ENCODE assay signal across 20 mouse cellular contexts in genomic region chr17:35198946-35199345, GRCm38 (mm10). TPM values are rescaled to one million over a fixed set of nuclear protein-coding genes. Genes with fewer than 3 reads are reported as not detected.
DNase-seq lines count a peak whose midpoint lies in the region; TF ChIP-seq lines count a peak whose summit lies in the region.
"Had no signal": no experiment of that assay in that cellular context is flagged by ENCODE, and none has a peak within 500 bp of the region (broad histone marks: within the 10 kb centered on the region; RNA-seq: fewer than 3 reads in every experiment).

No protein-coding gene starts in this region.

- no peak overlapping the region for H3K27ac ChIP-seq in ES-Bruce4 (ENCODE audit: insufficient read depth, low read length)
- peak overlapping the region; percentile 48; the same call in 1 of the 2 replicates for H3K27ac ChIP-seq in brown adipose tissue, adult 24 weeks (replicated peaks; ENCODE audit: low read depth, low read length)
- H3K27ac ChIP-seq: embryonic facial prominence, embryonic 13.5 days; forebrain, embryonic 12.5 days; heart, adult 2 months; hindbrain, embryonic 10.5 days; hindbrain, embryonic 14.5 days had no signal

- TF ChIP-seq EP300 in ES-Bruce4 (IDR thresholded peaks at IDR 0.05; ENCODE audit: insufficient read depth, low read depth, low read length): peak; percentile 33; the same call in 1 of the 2 replicates

- H3K9ac ChIP-seq in ES-Bruce4 (ENCODE audit: low read depth, poor library complexity, severe bottlenecking): no peak overlapping the region
- H3K9ac ChIP-seq: embryonic facial prominence, embryonic 13.5 days; forebrain, embryonic 12.5 days; hindbrain, embryonic 14.5 days had no signal

- TF ChIP-seq CTCF in ES-Bruce4 (IDR thresholded peaks at IDR 0.05; ENCODE audit: low read depth, low read length): no peak

- no peaks in the 10 kb centered on the region for H3K9me3 ChIP-seq in ES-Bruce4 (replicated peaks; ENCODE audit: control insufficient read depth, insufficient read depth, low read length, poor library complexity, severe bottlenecking)
- H3K9me3 ChIP-seq: embryonic facial prominence, embryonic 13.5 days; forebrain, embryonic 12.5 days; hindbrain, embryonic 10.5 days had no signal

- no peak for TF ChIP-seq POLR2A in ES-Bruce4 (IDR thresholded peaks at IDR 0.05; ENCODE audit: insufficient read depth, low read length)

- H3K27me3 ChIP-seq in ES-Bruce4 (ENCODE audit: control insufficient read depth, insufficient read depth, low read length, poor library complexity, severe bottlenecking): no peaks in the 10 kb centered on the region
- H3K27me3 ChIP-seq: Patski had no signal

- H3K36me3 ChIP-seq in ES-Bruce4 (ENCODE audit: control insufficient read depth, insufficient read depth, low read length, poor library complexity, severe bottlenecking): no peaks in the 10 kb centered on the region
- H3K36me3 ChIP-seq: embryonic facial prominence, embryonic 13.5 days; forebrain, embryonic 12.5 days; hindbrain, embryonic 10.5 days had no signal

- peak; percentile 39 for DNase-seq in testis, postnatal 10 days (ENCODE audit: low spot score)
- DNase-seq in testis, postnatal 14 days (ENCODE audit: low spot score): no peak
- DNase-seq in urinary bladder, postnatal 10 days (ENCODE audit: low spot score): no peak
- DNase-seq in lung, postnatal 25 days (ENCODE audit: low spot score): no peak
- DNase-seq: adrenal gland, postnatal 14 days; cerebellum, adult 18-20 months; cerebellum, adult 9-11 months; cerebellum, postnatal 36 days; gastrocnemius, postnatal 10 days; heart, adult 2 months had no signal

- no peaks in the 10 kb centered on the region for H3K4me1 ChIP-seq in ES-Bruce4 (ENCODE audit: control insufficient read depth, insufficient read depth, low read length)
- H3K4me1 ChIP-seq in brown adipose tissue, adult 24 weeks (ENCODE audit: control insufficient read depth, insufficient read depth, insufficient read length, low read length): peaks cover 6% of the 10 kb centered on the region

- H3K4me3 ChIP-seq in ES-Bruce4 (ENCODE audit: low read depth, low read length): no peak overlapping the region
- H3K4me3 ChIP-seq in brown adipose tissue, adult 24 weeks (ENCODE audit: insufficient read depth, low read depth, low read length): no peak overlapping the region
- H3K4me3 ChIP-seq: embryonic facial prominence, embryonic 13.5 days; forebrain, embryonic 12.5 days; heart, adult 2 months; hindbrain, embryonic 10.5 days had no signal

RNA-seq across cellular contexts. Expression of gene Tnf, which starts 2.9 kb away (rescaled TPM):
- not detected in 2 replicates for polyA plus RNA-seq in ES-Bruce4 (2011; ENCODE audit: insufficient read depth, insufficient read length, low read depth, missing spikeins)
- polyA plus RNA-seq in brown adipose tissue, adult 24 weeks (2012; ENCODE audit: insufficient read depth, insufficient read length, missing spikeins): not detected in 2 replicates
- polyA plus RNA-seq: forebrain, embryonic 12.5 days; forebrain, embryonic 16.5 days; heart, embryonic 11.5 days; hindbrain, embryonic 10.5 days; hindbrain, embryonic 14.5 days; Patski had no signal

RNA-seq across cellular contexts. Expression of gene Ltb, which starts 4.7 kb away (rescaled TPM):
- 10.7 and 14.2 TPM in 2 replicates for polyA plus RNA-seq in ES-Bruce4 (2011; ENCODE audit: insufficient read depth, insufficient read length, low read depth, missing spikeins)
- not detected in 2 replicates for polyA plus RNA-seq in brown adipose tissue, adult 24 weeks (2012; ENCODE audit: insufficient read depth, insufficient read length, missing spikeins)
- polyA plus RNA-seq: forebrain, embryonic 12.5 days; Patski had no signal

RNA-seq across cellular contexts. Expression of gene Lta, which starts 6.2 kb away (rescaled TPM):
- 0.64 TPM in 1 of 2 replicates, not detected in the other for polyA plus RNA-seq in ES-Bruce4 (2011; ENCODE audit: insufficient read depth, insufficient read length, low read depth, missing spikeins)
- not detected in 2 replicates for polyA plus RNA-seq in brown adipose tissue, adult 24 weeks (2012; ENCODE audit: insufficient read depth, insufficient read length, missing spikeins)
- polyA plus RNA-seq: forebrain, embryonic 12.5 days; heart, embryonic 11.5 days; hindbrain, embryonic 10.5 days had no signal

RNA-seq across cellular contexts. Expression of gene Lst1, which starts 10.7 kb away (rescaled TPM):
- 2.3 and 2.5 TPM in 2 replicates for polyA plus RNA-seq in ES-Bruce4 (2011; ENCODE audit: insufficient read depth, insufficient read length, low read depth, missing spikeins)
- 12.2 and 16.4 TPM in 2 replicates for polyA plus RNA-seq in brown adipose tissue, adult 24 weeks (2012; ENCODE audit: insufficient read depth, insufficient read length, missing spikeins)
- polyA plus RNA-seq: Patski had no signal

RNA-seq across cellular contexts. Expression of gene Gm16181, which starts 21.7 kb away (rescaled TPM):
- polyA plus RNA-seq in ES-Bruce4 (2011; ENCODE audit: insufficient read depth, insufficient read length, low read depth, missing spikeins): not detected in 2 replicates
- polyA plus RNA-seq in brown adipose tissue, adult 24 weeks (2012; ENCODE audit: insufficient read depth, insufficient read length, missing spikeins): not detected in 2 replicates
- polyA plus RNA-seq: embryonic facial prominence, embryonic 13.5 days; frontal cortex, adult 2 months; hindbrain, embryonic 14.5 days had no signal
